Mouse (Mus musculus): ENCODE results near the gene Sap30l.

GRCm38 (mm10) chr11:57776546-57776945 lies 24.9 kb upstream of the Sap30l start:
- TF ChIP-seq CTCF (IDR thresholded peaks at IDR 0.05; ENCODE audit: extremely low read depth, insufficient read depth, insufficient read length, insufficient replicate concordance): no peak
- no peak for TF ChIP-seq POLR2A (IDR thresholded peaks at IDR 0.05; ENCODE audit: low read depth, low read length)
